Mouse (Mus musculus): Measurements from ENCODE around the gene Actl6b. TPM values are rescaled to one million over a fixed set of nuclear protein-coding genes. Genes with fewer than 3 reads are reported as not detected.

Actl6b gene
- polyA plus RNA-seq, 1 experiment from 2014 or later: 7.3 TPM

- 63% methylated on average over 10 of the region's 10 CpGs for WGBS
- H3K9me3 ChIP-seq (ENCODE audit: control insufficient read depth, low read depth, low read length): no peaks in the 10 kb centered on the region
- H3K4me1 ChIP-seq (ENCODE audit: control insufficient read depth, insufficient read depth, low read length): no peaks in the 10 kb centered on the region
- H3K27me3 ChIP-seq (ENCODE audit: control insufficient read depth, insufficient read depth, low read length): no peaks in the 10 kb centered on the region
- no peak overlapping the region for H3K4me2 ChIP-seq (replicated peaks; ENCODE audit: low read depth, low read length)
- ATAC-seq (ENCODE audit: insufficient number of reproducible peaks, insufficient read depth, low FRiP score, low read depth): no peak
- H3K27ac ChIP-seq (ENCODE audit: low read length): no peak overlapping the region
- no peak overlapping the region for H3K9ac ChIP-seq (replicated peaks; ENCODE audit: low read depth, low read length)
- no peaks in the 10 kb centered on the region for H3K36me3 ChIP-seq (ENCODE audit: control insufficient read depth, insufficient read depth, low read length)
- no peak overlapping the region for H3K4me3 ChIP-seq (ENCODE audit: low read depth, low read length)
Measured at GRCm38 (mm10) chr5:137562965-137563364, 9.6 kb downstream of the Actl6b start.

- Histone ChIP-seq H3K9me3 (ENCODE audit: control insufficient read depth, low read depth, low read length) (no peaks in the 10 kb centered on the region), H3K27ac (ENCODE audit: low read length) (no peak overlapping the region), H3K36me3 (ENCODE audit: control insufficient read depth, insufficient read depth, low read length) (no peaks in the 10 kb centered on the region), H3K4me1 (ENCODE audit: control insufficient read depth, insufficient read depth, low read length) (no peaks in the 10 kb centered on the region), H3K27me3 (ENCODE audit: control insufficient read depth, insufficient read depth, low read length) (no peaks in the 10 kb centered on the region), H3K9ac (replicated peaks; ENCODE audit: low read depth, low read length) (no peak overlapping the region), H3K4me2 (replicated peaks; ENCODE audit: low read depth, low read length) (no peak overlapping the region), H3K4me3 (ENCODE audit: low read depth, low read length) (no peak overlapping the region)
- ATAC-seq (ENCODE audit: insufficient number of reproducible peaks, insufficient read depth, low FRiP score, low read depth): no peak
- 66% methylated on average over 6 of the region's 6 CpGs for WGBS
Measured at GRCm38 (mm10) chr5:137565744-137566143, 12.4 kb downstream of the Actl6b start.

- Histone ChIP-seq H3K4me1 (ENCODE audit: control insufficient read depth, insufficient read depth, low read length) (no peaks in the 10 kb centered on the region), H3K27me3 (ENCODE audit: control insufficient read depth, insufficient read depth, low read length) (no peaks in the 10 kb centered on the region), H3K9ac (replicated peaks; ENCODE audit: low read depth, low read length) (no peak overlapping the region), H3K9me3 (ENCODE audit: control insufficient read depth, low read depth, low read length) (no peaks in the 10 kb centered on the region), H3K27ac (ENCODE audit: low read length) (no peak overlapping the region), H3K36me3 (ENCODE audit: control insufficient read depth, insufficient read depth, low read length) (no peaks in the 10 kb centered on the region), H3K4me2 (replicated peaks; ENCODE audit: low read depth, low read length) (no peak overlapping the region), H3K4me3 (ENCODE audit: low read depth, low read length) (no peak overlapping the region)
- 90% methylated on average over 5 of the region's 5 CpGs for WGBS
- ATAC-seq (ENCODE audit: insufficient number of reproducible peaks, insufficient read depth, low FRiP score, low read depth): no peak
Measured at GRCm38 (mm10) chr5:137566416-137566815, 13.1 kb downstream of the Actl6b start.

- no peak overlapping the region for H3K9ac ChIP-seq (replicated peaks; ENCODE audit: low read depth, low read length)
- no peak overlapping the region for H3K4me3 ChIP-seq (ENCODE audit: low read depth, low read length)
- WGBS: 80% methylated on average over 8 of the region's 8 CpGs
- ATAC-seq (ENCODE audit: insufficient number of reproducible peaks, insufficient read depth, low FRiP score, low read depth): no peak
- no peaks in the 10 kb centered on the region for H3K4me1 ChIP-seq (ENCODE audit: control insufficient read depth, insufficient read depth, low read length)
- H3K4me2 ChIP-seq (replicated peaks; ENCODE audit: low read depth, low read length): no peak overlapping the region
- H3K36me3 ChIP-seq (ENCODE audit: control insufficient read depth, insufficient read depth, low read length): no peaks in the 10 kb centered on the region
- H3K27me3 ChIP-seq (ENCODE audit: control insufficient read depth, insufficient read depth, low read length): no peaks in the 10 kb centered on the region
- H3K27ac ChIP-seq (ENCODE audit: low read length): no peak overlapping the region
- no peaks in the 10 kb centered on the region for H3K9me3 ChIP-seq (ENCODE audit: control insufficient read depth, low read depth, low read length)
Measured at GRCm38 (mm10) chr5:137568223-137568798, 15.0 kb downstream of the Actl6b start.

- ATAC-seq (ENCODE audit: insufficient number of reproducible peaks, insufficient read depth, low FRiP score, low read depth): no peak
Measured at GRCm38 (mm10) chr5:137569031-137569430, 15.7 kb downstream of the Actl6b start.

GRCm38 (mm10) chr5:137569665-137570064 lies 16.3 kb downstream of the Actl6b start, which contains the start of gene Tfr2:
Tfr2 (plus strand) TSS chr5:137569840.
- H3K4me2 ChIP-seq (replicated peaks; ENCODE audit: low read depth, low read length): no peak within 1 kb of the TSS

More at GRCm38 (mm10) chr5:137569031-137569430, 15.7 kb downstream of the Actl6b start:
- Histone ChIP-seq H3K4me3 (ENCODE audit: low read depth, low read length) (no peak overlapping the region), H3K4me1 (ENCODE audit: control insufficient read depth, insufficient read depth, low read length) (no peaks in the 10 kb centered on the region), H3K4me2 (replicated peaks; ENCODE audit: low read depth, low read length) (no peak overlapping the region), H3K27me3 (ENCODE audit: control insufficient read depth, insufficient read depth, low read length) (no peaks in the 10 kb centered on the region), H3K9me3 (ENCODE audit: control insufficient read depth, low read depth, low read length) (no peaks in the 10 kb centered on the region), H3K36me3 (ENCODE audit: control insufficient read depth, insufficient read depth, low read length) (no peaks in the 10 kb centered on the region), H3K27ac (ENCODE audit: low read length) (no peak overlapping the region), H3K9ac (replicated peaks; ENCODE audit: low read depth, low read length) (no peak overlapping the region)
- WGBS: 68% methylated on average over 12 of the region's 12 CpGs

GRCm38 (mm10) chr5:137570181-137570580 lies 16.9 kb downstream of the Actl6b start:
- H3K4me2 ChIP-seq (replicated peaks; ENCODE audit: low read depth, low read length): no peak overlapping the region
- no peak overlapping the region for H3K9ac ChIP-seq (replicated peaks; ENCODE audit: low read depth, low read length)
- no peaks in the 10 kb centered on the region for H3K36me3 ChIP-seq (ENCODE audit: control insufficient read depth, insufficient read depth, low read length)
- H3K27me3 ChIP-seq (ENCODE audit: control insufficient read depth, insufficient read depth, low read length): no peaks in the 10 kb centered on the region
- H3K9me3 ChIP-seq (ENCODE audit: control insufficient read depth, low read depth, low read length): no peaks in the 10 kb centered on the region
- ATAC-seq (ENCODE audit: insufficient number of reproducible peaks, insufficient read depth, low FRiP score, low read depth): no peak
- H3K4me3 ChIP-seq (ENCODE audit: low read depth, low read length): no peak overlapping the region
- H3K27ac ChIP-seq (ENCODE audit: low read length): no peak overlapping the region
- 46% methylated on average over 7 of the region's 7 CpGs for WGBS
- H3K4me1 ChIP-seq (ENCODE audit: control insufficient read depth, insufficient read depth, low read length): no peaks in the 10 kb centered on the region

More at GRCm38 (mm10) chr5:137569665-137570064, 16.3 kb downstream of the Actl6b start, which contains the start of gene Tfr2:
- peak; percentile 59 for ATAC-seq (ENCODE audit: insufficient number of reproducible peaks, insufficient read depth, low FRiP score, low read depth)
- no peak within 1 kb of the TSS for H3K27ac ChIP-seq (ENCODE audit: low read length)
- no peaks in the 10 kb centered on the region for H3K27me3 ChIP-seq (ENCODE audit: control insufficient read depth, insufficient read depth, low read length)
- no peaks in the 10 kb centered on the region for H3K4me1 ChIP-seq (ENCODE audit: control insufficient read depth, insufficient read depth, low read length)
- H3K9ac ChIP-seq (replicated peaks; ENCODE audit: low read depth, low read length): no peak within 1 kb of the TSS
- H3K36me3 ChIP-seq (ENCODE audit: control insufficient read depth, insufficient read depth, low read length): no peaks in the 10 kb centered on the region
- no peaks in the 10 kb centered on the region for H3K9me3 ChIP-seq (ENCODE audit: control insufficient read depth, low read depth, low read length)
- WGBS: 26% methylated on average over 9 of the region's 9 CpGs
- no peak within 1 kb of the TSS for H3K4me3 ChIP-seq (ENCODE audit: low read depth, low read length)

- Histone ChIP-seq H3K9me3 (ENCODE audit: control insufficient read depth, low read depth, low read length) (no peaks in the 10 kb centered on the region), H3K27me3 (ENCODE audit: control insufficient read depth, insufficient read depth, low read length) (no peaks in the 10 kb centered on the region), H3K27ac (ENCODE audit: low read length) (no peak overlapping the region), H3K36me3 (ENCODE audit: control insufficient read depth, insufficient read depth, low read length) (no peaks in the 10 kb centered on the region), H3K4me1 (ENCODE audit: control insufficient read depth, insufficient read depth, low read length) (no peaks in the 10 kb centered on the region), H3K4me3 (ENCODE audit: low read depth, low read length) (no peak overlapping the region), H3K4me2 (replicated peaks; ENCODE audit: low read depth, low read length) (no peak overlapping the region), H3K9ac (replicated peaks; ENCODE audit: low read depth, low read length) (no peak overlapping the region)
- peak; percentile 56; the same call in 1 of the 2 replicates for ATAC-seq (ENCODE audit: insufficient number of reproducible peaks, insufficient read depth, low FRiP score, low read depth)
- WGBS: 78% methylated on average over 17 of the region's 17 CpGs
Measured at GRCm38 (mm10) chr5:137570691-137571586, 17.6 kb downstream of the Actl6b start.
